Mouse (Mus musculus) intestine, embryonic 14.5 days (tissue): Measurements from ENCODE around the gene Mapk7. TPM values are rescaled to one million over a fixed set of nuclear protein-coding genes. Genes with fewer than 3 reads are reported as not detected.

Experiments
- ATAC-seq: fragments of 200-750 bp; cut with Nextera tagmentation; replicated peaks from 2 replicates; pipeline ENCODE4 v1.8.0; 2017; ENCODE audit warnings: low read depth, moderate number of reproducible peaks, moderate TSS enrichment, moderate library complexity; ENCODE audit not compliant: low FRiP score, low TSS enrichment
- DNase-seq: peaks from one replicate; pipeline ENCODE4 v3.0.0-alpha.2; 2018; ENCODE audit warnings: low spot score
- H3K27ac ChIP-seq: fragments of 300-500 bp; sonication (generic); 2 replicates; pipeline ENCODE4 v1.5.1; 2014; ENCODE audit warnings: low read depth, mild to moderate bottlenecking, control low read depth
- H3K27me3 ChIP-seq: fragments of 300-500 bp; sonication (generic); replicated peaks from 2 replicates; pipeline ENCODE4 v1.6.1; 2014; ENCODE audit warnings: low read length, control low read depth; ENCODE audit not compliant: control insufficient read depth, insufficient read depth
- H3K36me3 ChIP-seq: fragments of 300-500 bp; sonication (generic); 2 replicates; pipeline ENCODE4 v1.6.1; 2014; ENCODE audit warnings: low read length, control low read depth; ENCODE audit not compliant: control insufficient read depth, insufficient read depth
- H3K4me1 ChIP-seq: fragments of 300-500 bp; sonication (generic); replicated peaks from 2 replicates; pipeline ENCODE4 v1.6.1; 2014; ENCODE audit warnings: low read length, control low read depth, mixed read lengths; ENCODE audit not compliant: control insufficient read depth, insufficient read depth
- H3K4me2 ChIP-seq: fragments of 300-500 bp; sonication (generic); 2 replicates; pipeline ENCODE4 v1.6.1; 2014; ENCODE audit warnings: low read length
- H3K4me3 ChIP-seq: fragments of 300-500 bp; sonication (generic); 2 replicates; pipeline ENCODE4 v1.5.1; 2014; ENCODE audit warnings: low read depth, low read length, control low read depth, mixed read lengths
- H3K9ac ChIP-seq: fragments of 300-500 bp; sonication (generic); 2 replicates; pipeline ENCODE4 v1.6.1; 2014; ENCODE audit warnings: mild to moderate bottlenecking, low read length
- H3K9me3 ChIP-seq: fragments of 300-500 bp; sonication (generic); 2 replicates; pipeline ENCODE4 v1.6.1; 2016; ENCODE audit warnings: low read length, control low read depth; ENCODE audit not compliant: control insufficient read depth
- WGBS: fragments of 180-500 bp; shearing (Covaris S2); extraction: QIAGEN DNeasy Blood & Tissue Kit; methylation state at CpG from one replicate; pipeline ENCODE4 v1.1.7; 2014; 5-methylcytosine and 5-hydroxymethylcytosine counted together
- polyA plus RNA-seq: library from polyadenylated mRNA; unstranded; fragments of >200 nt; fragmentation: Nextera tagmentation; extraction: Ambion mirVana; gene quantifications from 2 replicates; pipeline ENCODE4 v1.2.1, GENCODE M21; 2014

Mapk7 gene
- 41.9 and 47.3 TPM in 2 replicates for polyA plus RNA-seq

GRCm38 (mm10) chr11:61494129-61494997 lies at the start of gene Mapk7:
Gene Mapk7, minus strand, starts transcription at chr11:61494406.
- DNase-seq = peak; percentile 99
- H3K9me3 ChIP-seq = no peaks in the 10 kb centered on the region
- H3K4me1 ChIP-seq = peaks cover 16% of the 10 kb centered on the region
- H3K27ac ChIP-seq = peak within 1 kb of the TSS; percentile 79
- no peaks in the 10 kb centered on the region for H3K27me3 ChIP-seq
- ATAC-seq = peak; percentile 96
- H3K4me3 ChIP-seq = peak within 1 kb of the TSS; percentile 89
- H3K4me2 ChIP-seq = peak within 1 kb of the TSS; percentile 59
- H3K36me3 ChIP-seq = peaks cover 34% of the 10 kb centered on the region
- WGBS = under 1% methylated on average over 60 of the region's 62 CpGs
- peak within 1 kb of the TSS; percentile 85 for H3K9ac ChIP-seq

DNA sequence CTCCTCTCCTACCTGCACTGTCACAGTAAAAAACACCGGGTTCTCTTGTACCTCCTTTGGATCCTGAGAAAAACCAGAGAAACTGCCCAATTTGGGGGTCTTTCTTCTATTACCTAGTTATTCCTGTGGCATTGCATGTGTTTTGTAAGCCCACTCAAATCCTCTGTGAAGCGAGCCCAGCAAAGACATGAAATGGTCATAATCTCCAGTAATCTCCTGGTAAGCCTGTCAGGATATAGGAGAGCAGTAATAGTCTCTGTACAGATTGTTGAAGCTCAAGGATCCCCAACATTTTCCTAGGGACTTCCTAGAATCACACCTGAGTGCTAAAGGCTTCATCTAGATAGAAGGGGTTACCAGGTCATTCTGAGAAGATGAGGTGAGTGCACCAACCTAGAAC lies 46.9 kb upstream of the Mapk7 start:
- H3K4me1 ChIP-seq = no peaks in the 10 kb centered on the region
- H3K4me3 ChIP-seq = no peak overlapping the region
- H3K27me3 ChIP-seq = no peaks in the 10 kb centered on the region
- WGBS = 80% methylated on average over 2 of the region's 2 CpGs
- no peak overlapping the region for H3K4me2 ChIP-seq
- no peaks in the 10 kb centered on the region for H3K9me3 ChIP-seq
- H3K27ac ChIP-seq = no peak overlapping the region
- no peak for DNase-seq
- peaks cover 30% of the 10 kb centered on the region for H3K36me3 ChIP-seq
- no peak overlapping the region for H3K9ac ChIP-seq
- ATAC-seq = no peak

- 81% methylated on average over 7 of the region's 7 CpGs for WGBS
- Histone ChIP-seq H3K4me2 (no peak overlapping the region), H3K36me3 (peaks cover 28% of the 10 kb centered on the region), H3K9me3 (no peaks in the 10 kb centered on the region), H3K4me1 (no peaks in the 10 kb centered on the region), H3K27ac (no peak overlapping the region), H3K27me3 (no peaks in the 10 kb centered on the region), H3K4me3 (no peak overlapping the region), H3K9ac (no peak overlapping the region)
- no peak for DNase-seq
- ATAC-seq = no peak
Observed at GRCm38 (mm10) chr11:61540642-61541041, 46.4 kb upstream of the Mapk7 start.

DNA sequence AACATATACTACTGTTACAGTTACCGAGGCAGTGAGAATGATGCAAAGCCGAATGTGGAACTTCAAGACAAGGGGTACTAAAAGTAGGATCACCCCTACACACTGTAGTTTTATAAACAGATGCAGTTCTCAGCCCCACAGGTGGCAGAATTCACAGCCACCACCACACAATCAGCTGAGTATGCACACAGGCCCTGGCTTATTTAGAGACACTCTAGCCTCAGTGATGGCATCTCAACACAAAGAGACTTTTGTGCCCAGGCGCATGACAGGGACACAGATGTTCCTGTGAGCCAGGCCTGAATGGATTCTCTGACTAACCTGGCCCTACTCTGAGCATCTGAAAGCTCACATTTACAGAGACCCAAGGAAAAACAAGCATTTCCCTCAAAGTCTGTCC lies 43.2 kb upstream of the Mapk7 start:
- no peaks in the 10 kb centered on the region for H3K27me3 ChIP-seq
- no peak for ATAC-seq
- no peak overlapping the region for H3K4me3 ChIP-seq
- H3K4me1 ChIP-seq = no peaks in the 10 kb centered on the region
- no peak overlapping the region for H3K4me2 ChIP-seq
- WGBS = 84% methylated on average over 3 of the region's 3 CpGs
- no peak for DNase-seq
- no peaks in the 10 kb centered on the region for H3K9me3 ChIP-seq
- H3K9ac ChIP-seq = no peak overlapping the region
- H3K36me3 ChIP-seq = peaks cover 13% of the 10 kb centered on the region; the same call in 1 of the 2 replicates
- no peak overlapping the region for H3K27ac ChIP-seq

DNA sequence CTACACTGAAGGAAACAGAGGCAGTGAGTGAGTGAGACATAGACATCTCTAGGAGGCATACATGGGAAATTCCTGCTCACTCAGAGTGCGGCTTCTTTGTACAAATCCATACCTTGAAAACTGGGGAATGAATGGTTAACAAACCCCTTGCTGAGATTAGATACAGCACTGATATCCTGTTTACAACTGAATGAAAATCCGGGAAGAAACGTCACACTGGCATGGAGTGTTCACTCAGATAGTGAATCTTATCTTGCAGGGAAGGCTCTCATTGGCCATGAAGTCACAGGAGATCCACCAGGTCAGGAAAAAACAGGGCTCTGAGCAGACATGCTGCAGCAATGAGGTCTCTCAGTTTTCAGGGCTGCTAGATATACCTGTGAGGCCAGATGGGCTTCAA lies 42.7 kb upstream of the Mapk7 start:
- no peak overlapping the region for H3K27ac ChIP-seq
- H3K9ac ChIP-seq = no peak overlapping the region
- WGBS = 53% methylated on average over 3 of the region's 3 CpGs
- H3K27me3 ChIP-seq = no peaks in the 10 kb centered on the region
- H3K4me3 ChIP-seq = no peak overlapping the region
- no peak overlapping the region for H3K4me2 ChIP-seq
- ATAC-seq (no peak), DNase-seq (no peak)
- H3K9me3 ChIP-seq = no peaks in the 10 kb centered on the region
- H3K4me1 ChIP-seq = no peaks in the 10 kb centered on the region
- H3K36me3 ChIP-seq = peaks cover 17% of the 10 kb centered on the region; the same call in 1 of the 2 replicates

- no peak overlapping the region for H3K4me2 ChIP-seq
- H3K9me3 ChIP-seq = no peaks in the 10 kb centered on the region
- no peaks in the 10 kb centered on the region for H3K27me3 ChIP-seq
- H3K36me3 ChIP-seq = peaks cover 17% of the 10 kb centered on the region; the same call in 1 of the 2 replicates
- no peak overlapping the region for H3K27ac ChIP-seq
- DNase-seq (no peak), ATAC-seq (no peak)
- H3K4me1 ChIP-seq = no peaks in the 10 kb centered on the region
- no peak overlapping the region for H3K4me3 ChIP-seq
- H3K9ac ChIP-seq = no peak overlapping the region
- 69% methylated on average over 1 of the region's 1 CpGs for WGBS
Observed at GRCm38 (mm10) chr11:61535530-61535929, 41.3 kb upstream of the Mapk7 start.

DNA sequence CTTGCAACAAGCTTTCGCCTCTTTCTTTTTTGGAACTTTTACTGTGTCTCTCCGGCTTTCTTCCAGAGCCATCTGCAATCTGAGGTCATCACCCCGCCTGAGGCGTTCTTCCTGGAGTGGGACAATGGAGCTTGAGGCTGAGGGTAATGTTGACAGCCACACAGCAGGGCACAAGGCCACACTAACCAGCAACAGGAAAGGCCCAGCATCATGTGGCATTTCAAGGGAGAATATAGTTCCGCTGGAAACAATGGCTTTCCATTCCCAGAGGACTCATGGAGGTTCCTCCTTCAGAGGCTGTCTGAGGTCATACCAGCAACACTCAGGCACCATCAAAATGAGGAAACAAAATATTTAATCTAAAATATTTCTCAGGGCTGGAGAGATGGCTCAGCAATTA lies 39.4 kb upstream of the Mapk7 start:
- Histone ChIP-seq H3K27ac (no peak overlapping the region), H3K4me1 (no peaks in the 10 kb centered on the region), H3K9ac (no peak overlapping the region), H3K4me3 (no peak overlapping the region), H3K36me3 (peaks cover 20% of the 10 kb centered on the region), H3K9me3 (no peaks in the 10 kb centered on the region), H3K27me3 (no peaks in the 10 kb centered on the region), H3K4me2 (no peak overlapping the region)
- ATAC-seq = no peak
- 70% methylated on average over 5 of the region's 5 CpGs for WGBS
- no peak for DNase-seq

DNA sequence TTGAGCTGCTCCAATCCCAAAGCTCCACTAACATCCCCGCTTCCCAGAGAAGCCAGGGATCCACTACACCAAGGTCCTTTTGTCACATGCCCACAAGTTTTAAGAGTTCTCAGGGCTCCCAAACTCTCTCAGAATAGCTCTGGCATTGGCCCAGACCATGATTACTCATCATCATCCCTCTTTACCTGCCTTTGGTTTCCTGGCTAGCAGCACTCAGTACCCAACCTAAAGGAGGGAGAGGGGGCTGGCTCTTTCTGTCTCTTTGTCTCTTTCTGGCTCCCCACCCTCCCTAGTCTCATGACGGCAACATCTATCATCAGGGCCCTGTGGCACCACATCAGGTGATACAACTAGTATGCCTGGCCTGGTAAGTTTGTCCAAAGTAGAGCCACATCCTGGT lies 38.6 kb upstream of the Mapk7 start:
- Histone ChIP-seq H3K36me3 (peaks cover 23% of the 10 kb centered on the region), H3K9ac (no peak overlapping the region), H3K27ac (no peak overlapping the region), H3K4me2 (no peak overlapping the region), H3K4me1 (no peaks in the 10 kb centered on the region), H3K27me3 (no peaks in the 10 kb centered on the region), H3K9me3 (no peaks in the 10 kb centered on the region), H3K4me3 (no peak overlapping the region)
- ATAC-seq (no peak), DNase-seq (no peak)
- WGBS = 82% methylated on average over 2 of the region's 2 CpGs

DNA sequence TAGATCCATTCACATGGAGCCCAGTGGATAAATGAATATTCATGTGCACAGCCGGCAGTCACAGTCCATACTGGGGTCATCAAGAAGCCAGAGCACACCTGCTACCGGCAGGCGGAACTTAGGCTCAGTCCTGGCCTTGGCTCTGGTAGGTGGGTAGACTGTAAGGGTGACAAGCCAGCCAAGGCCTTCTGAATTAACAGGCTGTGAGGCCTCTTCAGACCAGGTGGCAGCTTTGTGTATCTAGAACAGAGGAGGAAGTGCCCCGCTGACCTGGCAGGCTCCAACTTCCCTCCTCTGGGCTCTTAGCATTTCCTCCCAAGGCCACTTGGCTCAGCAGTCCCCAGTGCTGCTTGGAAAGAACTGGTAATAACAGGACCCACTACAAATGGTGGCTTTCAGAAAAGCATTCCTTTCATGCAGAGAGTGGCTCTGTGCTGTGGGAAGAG lies 35.1 kb upstream of the Mapk7 start:
- no peak overlapping the region for H3K27ac ChIP-seq
- no peak overlapping the region for H3K9ac ChIP-seq
- no peak for ATAC-seq
- WGBS = 63% methylated on average over 4 of the region's 4 CpGs
- H3K27me3 ChIP-seq = no peaks in the 10 kb centered on the region
- no peak overlapping the region for H3K4me2 ChIP-seq
- peaks cover 20% of the 10 kb centered on the region for H3K36me3 ChIP-seq
- no peak for DNase-seq
- no peaks in the 10 kb centered on the region for H3K4me1 ChIP-seq
- H3K9me3 ChIP-seq = no peaks in the 10 kb centered on the region
- no peak overlapping the region for H3K4me3 ChIP-seq
